Mouse (Mus musculus): ENCODE measurements around the gene Smad3. TPM values are rescaled to one million over a fixed set of nuclear protein-coding genes. Genes with fewer than 3 reads are reported as not detected.

The Smad3 gene
- polyA plus RNA-seq, 1 experiment from 2014 or later = 34.8 TPM

DNA sequence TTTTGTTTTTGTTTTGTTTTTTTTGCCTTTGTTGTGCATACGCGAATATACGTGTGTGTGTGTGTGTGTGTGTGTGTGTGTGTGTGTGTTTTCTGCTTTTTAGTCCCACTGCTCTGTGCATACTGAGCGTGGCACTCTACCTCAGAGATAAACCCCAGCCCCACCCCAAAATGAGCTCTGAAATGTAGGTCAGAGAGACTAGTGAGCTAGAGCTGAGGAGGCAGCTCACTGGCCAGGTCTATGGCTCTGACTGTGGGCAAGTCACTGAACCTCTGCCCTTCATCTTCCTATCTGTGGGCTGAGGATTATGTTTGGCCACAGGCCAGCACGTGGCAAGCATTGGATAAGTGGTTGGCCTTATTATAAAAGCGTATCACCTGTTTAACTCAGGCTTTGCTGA is 153.9 kb downstream of the Smad3 start:
- Histone ChIP-seq H3K4me2 (replicated peaks) (peak overlapping the region; percentile 65), H3K27me3 (no peaks in the 10 kb centered on the region), H3K4me1 (peaks cover 28% of the 10 kb centered on the region), H3K36me3 (no peaks in the 10 kb centered on the region), H3K27ac (no peak overlapping the region), H3K4me3 (peak overlapping the region; percentile 86), H3K9ac (no peak overlapping the region), H3K9me3 (no peaks in the 10 kb centered on the region)
- WGBS = 66% methylated on average over 6 of the region's 6 CpGs
- ATAC-seq (ENCODE audit: low FRiP score, low read depth) = no peak

DNA sequence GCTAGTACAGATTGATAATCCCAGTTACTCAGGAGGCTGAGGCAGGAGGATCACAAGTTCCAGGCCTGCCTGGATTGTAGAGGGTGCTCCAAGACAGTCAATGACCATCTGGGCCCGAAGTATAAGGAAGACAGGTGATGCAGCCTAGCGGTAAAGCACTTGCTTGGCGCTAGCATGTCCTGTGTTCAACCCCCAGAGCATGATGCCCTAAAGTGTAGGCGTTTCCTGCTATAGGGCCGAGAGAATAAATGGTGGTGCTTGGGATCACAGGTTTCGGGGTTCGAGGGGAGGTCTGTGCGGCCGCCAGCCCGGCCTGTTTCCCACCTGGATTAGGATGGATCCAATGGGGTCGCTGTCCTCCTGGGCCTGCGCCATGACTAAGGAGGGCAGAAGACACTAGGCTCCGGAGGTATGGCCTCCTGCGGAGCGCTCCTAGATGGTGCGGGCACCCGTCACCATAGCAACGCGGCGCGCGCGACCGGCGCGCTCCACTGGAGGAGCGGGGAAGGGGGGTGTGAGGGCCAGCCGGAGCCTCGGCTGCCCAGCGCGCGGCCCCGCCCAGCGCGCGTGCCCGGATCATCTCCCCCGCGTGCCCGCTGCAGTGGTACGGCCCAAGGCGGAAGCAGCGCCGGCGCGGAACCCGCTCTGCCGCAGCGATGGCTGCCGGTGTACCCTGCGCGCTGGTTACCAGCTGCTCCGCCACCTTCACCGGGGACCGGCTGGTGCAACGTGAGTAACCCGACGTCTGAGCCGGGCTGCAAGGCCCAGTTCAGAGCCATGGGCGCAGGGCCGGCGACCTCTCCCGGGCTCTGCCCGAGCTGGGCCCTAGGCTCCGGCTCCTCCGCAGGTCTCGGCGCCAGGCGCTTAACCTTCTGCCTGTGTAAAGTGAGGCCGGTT is 155.5 kb downstream of the Smad3 start, which contains the start of the genes Iqch and Aagab:
Gene Iqch, minus strand, starts transcription at position 451 of the 897 bp plus-strand sequence.
Gene Aagab, plus strand, starts transcription at position 618 of the 897 bp plus-strand sequence.
- Histone ChIP-seq H3K4me2 (replicated peaks) (peak within 1 kb of the TSS; percentile 65), H3K4me1 (peaks cover 30% of the 10 kb centered on the region), H3K9me3 (no peaks in the 10 kb centered on the region), H3K9ac (peak within 1 kb of the TSS; percentile 82), H3K27me3 (no peaks in the 10 kb centered on the region), H3K27ac (no peak within 1 kb of the TSS; the same call in 1 of the 2 replicates), H3K36me3 (no peaks in the 10 kb centered on the region), H3K4me3 (peak within 1 kb of the TSS; percentile 86)
- peak; percentile 93 for ATAC-seq (ENCODE audit: low FRiP score, low read depth)
- 2% methylated on average over 70 of the region's 70 CpGs for WGBS

Other genes with a start within 250 kb of the Smad3 start
- gene Iqch, start 155.5 kb downstream of the Smad3 start, polyA plus RNA-seq (2015; fragmentation: Nextera tagmentation; extraction: Ambion mirVana) = 0.15 and 0.20 TPM in 2 replicates
- 21.7 and 26.2 TPM in 2 replicates for gene Aagab, start 155.3 kb downstream of the Smad3 start, polyA plus RNA-seq (2015; fragmentation: Nextera tagmentation; extraction: Ambion mirVana)